Mouse (Mus musculus) adrenal gland, postnatal 4 days (tissue): ENCODE results near the gene Rasl11b. TPM values are rescaled to one million over a fixed set of nuclear protein-coding genes. Genes with fewer than 3 reads are reported as not detected.

Source experiments
- DNase-seq, 2 experiments: peaks; one replicate each; pipeline ENCODE4 v3.0.0; 2021 to 2022; ENCODE audit warnings: low spot score in 2 of 2, mixed read lengths in 2 of 2
- long read RNA-seq, 2 experiments: library from polyadenylated mRNA; stranded (forward); transcript quantifications; one replicate each; pipeline ENCODE4 v2.0.0; 2021
- total RNA-seq, 2 experiments: library from RNA; stranded (reverse); gene quantifications; 2 replicates each; pipeline ENCODE4 v1.2.3; 2021

Rasl11b gene
- 10 to 100 TPM; 34.4 to 38.9 TPM for total RNA-seq
- long read RNA-seq, experiment 1, transcript Rasl11b-201 (4 exons, 1,812 nt) = major isoform, 13 of 15 reads
- long read RNA-seq, experiment 1, partial matches to known transcripts = 0 of 15 reads
- long read RNA-seq, experiment 1, other reads (novel, unspliced or antisense) = 0 of 15 reads
- long read RNA-seq, experiment 2, transcript Rasl11b-201 (4 exons, 1,812 nt) = major isoform, 43 of 51 reads
- long read RNA-seq, experiment 2, transcript Rasl11b-203 (1 exons, 1,582 nt) = minor isoform, 6 of 51 reads
- long read RNA-seq, experiment 2, partial matches to known transcripts = 0 of 51 reads
- long read RNA-seq, experiment 2, other reads (novel, unspliced or antisense) = 2 of 51 reads

- DNase-seq = peak; percentile 89 to 96
These were observed at the start of gene Rasl11b for GRCm38 (mm10) chr5:74194841-74195613. Gene Rasl11b (plus strand): TSS chr5:74195286.

GRCm38 (mm10) chr5:74147631-74148030, 47.5 kb upstream of the Rasl11b start:
- DNase-seq = no peak

GRCm38 (mm10) chr5:74149975-74150374, 45.1 kb upstream of the Rasl11b start:
- no peak for DNase-seq

- DNase-seq = no peak
These were observed 43.3 kb upstream of the Rasl11b start for GRCm38 (mm10) chr5:74151774-74152173.

- no peak for DNase-seq
These were observed 39.2 kb upstream of the Rasl11b start for GRCm38 (mm10) chr5:74155860-74156351.

GRCm38 (mm10) chr5:74158929-74159632, 36.0 kb upstream of the Rasl11b start:
- DNase-seq = no peak

GRCm38 (mm10) chr5:74159906-74160305, 35.2 kb upstream of the Rasl11b start:
- DNase-seq = no peak

- no peak for DNase-seq
These were observed 34.7 kb upstream of the Rasl11b start for GRCm38 (mm10) chr5:74160349-74160748.

GRCm38 (mm10) chr5:74161297-74161926, 33.7 kb upstream of the Rasl11b start:
- DNase-seq = no peak

GRCm38 (mm10) chr5:74162013-74162412, 33.1 kb upstream of the Rasl11b start:
- no peak for DNase-seq

- no peak for DNase-seq
These were observed 31.9 kb upstream of the Rasl11b start for GRCm38 (mm10) chr5:74163141-74163540.

- no peak for DNase-seq
These were observed 30.5 kb upstream of the Rasl11b start for GRCm38 (mm10) chr5:74164547-74164946.

- no peak for DNase-seq
These were observed 28.4 kb upstream of the Rasl11b start for GRCm38 (mm10) chr5:74166642-74167041.

GRCm38 (mm10) chr5:74168085-74168484, 27.0 kb upstream of the Rasl11b start:
- no peak for DNase-seq

- no peak for DNase-seq
These were observed 23.3 kb upstream of the Rasl11b start for GRCm38 (mm10) chr5:74171768-74172167.

GRCm38 (mm10) chr5:74172208-74172607, 22.9 kb upstream of the Rasl11b start:
- no peak for DNase-seq

- no peak for DNase-seq
These were observed 21.8 kb upstream of the Rasl11b start for GRCm38 (mm10) chr5:74173162-74173844.

- DNase-seq = no peak
These were observed 19.4 kb upstream of the Rasl11b start for GRCm38 (mm10) chr5:74175526-74176270.

- DNase-seq = no peak
These were observed 14.9 kb upstream of the Rasl11b start for GRCm38 (mm10) chr5:74180216-74180615.

GRCm38 (mm10) chr5:74183118-74183517, 12.0 kb upstream of the Rasl11b start:
- DNase-seq = no peak
